Mouse (Mus musculus) spleen, adult 12 weeks (tissue): ENCODE measurements around the gene Tff3.

ENCODE experiments used
- DNase-seq: peaks from one replicate; pipeline ENCODE4 v3.0.0; 2022; ENCODE audit warnings: low spot score

Tff3 gene

GRCm38 (mm10) chr17:31121975-31122374 lies 7.5 kb downstream of the Tff3 start:
- DNase-seq, result peak; percentile 33

- peak; percentile 53 for DNase-seq
Measured at GRCm38 (mm10) chr17:31119429-31119828, 10.0 kb downstream of the Tff3 start.

GRCm38 (mm10) chr17:31117946-31118345 lies 11.5 kb downstream of the Tff3 start:
- DNase-seq, result no peak

DNA sequence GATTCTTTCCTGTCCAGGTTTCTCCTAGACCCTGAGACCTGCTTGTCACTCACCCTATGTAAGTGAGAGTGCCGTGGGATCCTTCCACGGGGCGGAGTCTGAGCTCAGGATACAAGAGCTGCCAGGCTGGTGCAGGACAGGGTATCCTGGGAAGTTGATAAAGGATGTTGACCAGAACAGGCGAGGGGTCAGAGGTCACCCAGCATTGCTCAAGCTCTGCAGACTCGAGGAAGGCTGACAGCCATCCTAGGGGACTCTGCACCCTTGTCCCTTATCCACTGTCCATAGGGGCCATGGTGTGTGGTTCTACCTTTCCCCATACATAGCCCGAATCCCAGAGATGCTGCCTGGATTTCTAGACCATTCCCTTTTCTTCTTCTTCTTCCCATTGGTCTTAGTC lies 13.4 kb downstream of the Tff3 start:
- DNase-seq, result no peak

DNA sequence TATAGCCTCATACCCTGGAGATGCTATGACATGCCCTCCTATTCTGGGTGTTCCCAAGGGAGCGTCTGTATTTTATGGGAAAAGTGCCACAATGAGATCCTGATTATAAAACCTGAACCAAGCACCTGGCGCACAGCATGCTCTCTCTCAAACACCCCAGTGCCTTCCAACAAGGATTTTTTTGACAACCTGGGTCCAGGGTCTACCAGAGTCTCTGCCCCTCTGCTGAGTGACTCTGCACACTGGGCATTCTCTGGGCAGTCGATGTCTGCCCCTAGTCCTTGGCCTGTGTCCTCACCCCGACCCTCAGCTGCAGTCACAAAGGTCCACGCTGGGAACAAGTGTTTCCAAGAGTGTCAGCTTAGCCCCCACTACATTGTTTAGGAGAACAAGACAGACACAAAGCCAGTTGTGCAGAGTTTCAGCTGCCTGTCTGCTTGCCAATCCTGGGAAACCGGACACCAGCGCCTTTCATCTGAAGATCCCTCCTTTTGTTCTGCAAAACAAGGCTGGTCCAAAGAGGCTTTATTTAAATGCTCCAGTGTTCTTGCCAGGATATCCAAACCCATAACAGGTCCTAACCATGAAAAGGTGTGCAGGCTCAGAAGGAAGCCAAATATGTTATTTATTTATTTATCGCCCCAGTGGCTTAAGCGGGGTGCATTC lies 16.1 kb downstream of the Tff3 start:
- DNase-seq, result no peak

- no peak for DNase-seq
Measured at GRCm38 (mm10) chr17:31108388-31108787, 21.1 kb downstream of the Tff3 start.

DNA sequence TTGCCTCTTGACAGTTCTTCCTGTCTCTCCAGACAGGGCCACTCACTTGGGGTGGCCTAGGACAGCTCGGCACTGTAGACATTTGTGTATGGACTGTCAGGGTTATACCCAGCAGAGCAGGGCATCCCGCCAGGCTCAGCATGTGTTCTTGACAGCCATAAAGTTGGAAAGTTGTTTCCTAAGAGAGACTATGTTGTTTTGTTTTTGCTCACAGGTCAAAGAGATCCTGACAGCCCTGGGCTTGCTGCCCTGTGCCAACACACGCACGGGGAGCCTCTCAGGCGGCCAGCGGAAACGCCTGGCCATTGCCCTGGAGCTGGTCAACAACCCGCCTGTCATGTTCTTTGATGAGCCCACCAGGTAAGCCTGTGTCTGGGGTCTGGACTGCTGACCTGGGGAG lies 25.6 kb downstream of the Tff3 start:
- no peak for DNase-seq

DNA sequence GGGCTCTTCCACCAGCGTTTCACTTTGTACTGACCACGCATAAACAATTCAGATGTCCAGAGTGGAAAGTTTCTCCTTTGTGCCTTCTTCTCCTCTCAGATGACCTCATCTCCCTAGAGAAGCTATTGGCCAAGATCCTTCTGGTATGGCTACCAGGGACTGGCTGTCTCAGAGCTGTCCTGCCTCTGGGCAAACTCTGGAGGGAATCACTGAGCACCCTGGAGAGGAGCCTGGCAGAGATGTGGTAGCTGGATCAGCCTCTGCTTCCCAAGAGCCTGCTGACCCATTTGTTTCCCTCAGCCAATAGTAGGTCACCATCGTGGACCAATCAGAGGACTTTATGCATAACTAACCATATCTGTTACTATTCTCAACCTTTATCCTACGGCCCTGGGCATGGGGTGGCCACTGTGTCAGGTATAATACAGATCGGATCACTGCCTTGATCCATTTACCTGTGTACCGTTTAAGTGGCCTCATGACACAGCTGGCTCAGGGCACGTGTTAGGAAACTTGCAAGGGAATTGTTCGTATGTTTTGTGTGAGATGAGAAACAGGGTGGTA lies 26.4 kb downstream of the Tff3 start:
- DNase-seq, result no peak

- no peak for DNase-seq
Measured at GRCm38 (mm10) chr17:31098788-31099187, 30.7 kb downstream of the Tff3 start.

GRCm38 (mm10) chr17:31096893-31097292 lies 32.6 kb downstream of the Tff3 start:
- no peak for DNase-seq

- DNase-seq, result no peak
Measured at GRCm38 (mm10) chr17:31095570-31095969, 33.9 kb downstream of the Tff3 start.

DNA sequence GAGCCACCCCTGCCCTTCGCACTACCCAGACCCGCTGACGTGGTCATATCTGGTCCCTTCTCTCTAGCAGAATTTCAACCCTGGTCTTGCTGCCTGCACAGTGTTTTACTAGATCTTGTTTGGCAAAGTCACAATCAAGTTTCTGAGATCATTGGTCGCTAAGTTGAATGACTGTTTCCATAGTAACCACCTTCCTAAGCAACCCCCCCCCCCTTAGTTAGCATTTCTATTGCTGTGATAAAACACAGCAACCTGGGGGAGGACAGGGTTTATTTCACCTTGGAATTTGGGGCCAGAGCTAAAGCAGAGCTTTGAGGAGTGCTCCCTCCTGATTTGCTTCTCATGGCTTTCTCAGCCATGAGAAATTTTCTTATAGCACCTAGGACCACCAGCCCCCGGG lies 34.7 kb downstream of the Tff3 start:
- DNase-seq, result no peak

DNA sequence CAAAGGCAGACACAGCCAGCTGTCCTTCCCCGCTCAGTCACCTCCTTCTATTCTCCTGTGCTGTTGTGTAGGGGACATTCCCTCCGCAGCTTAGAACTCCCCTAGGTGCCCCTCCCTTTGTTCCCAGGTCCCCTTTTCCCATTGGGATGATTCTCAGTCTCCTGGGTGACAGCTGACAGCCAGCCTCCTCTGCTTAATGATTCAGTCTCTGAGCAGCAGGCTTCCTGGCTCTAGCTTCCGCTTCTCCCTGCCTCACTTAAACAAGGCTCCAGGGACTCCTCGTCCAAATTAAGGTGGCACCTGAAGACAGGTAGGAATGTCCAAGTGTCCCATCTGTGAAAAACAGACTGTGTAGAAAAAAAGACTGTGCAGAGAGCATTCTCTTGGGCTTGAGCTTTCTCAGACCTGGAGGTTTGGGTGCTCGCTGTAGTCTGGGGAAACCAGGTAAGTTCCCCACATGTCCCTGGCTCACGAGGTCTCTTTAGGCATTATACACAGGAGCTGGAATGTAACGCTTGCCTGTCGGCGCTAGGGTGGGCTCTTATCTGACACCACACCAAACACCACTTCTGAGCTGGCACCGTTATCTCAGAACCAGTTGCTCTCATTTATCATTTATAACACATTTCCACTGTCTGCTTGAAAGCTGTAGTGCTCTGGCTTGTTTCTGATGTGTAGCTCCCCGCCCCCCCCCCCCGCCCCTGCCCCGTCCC lies 38.3 kb downstream of the Tff3 start:
- peak; percentile 12 for DNase-seq

DNA sequence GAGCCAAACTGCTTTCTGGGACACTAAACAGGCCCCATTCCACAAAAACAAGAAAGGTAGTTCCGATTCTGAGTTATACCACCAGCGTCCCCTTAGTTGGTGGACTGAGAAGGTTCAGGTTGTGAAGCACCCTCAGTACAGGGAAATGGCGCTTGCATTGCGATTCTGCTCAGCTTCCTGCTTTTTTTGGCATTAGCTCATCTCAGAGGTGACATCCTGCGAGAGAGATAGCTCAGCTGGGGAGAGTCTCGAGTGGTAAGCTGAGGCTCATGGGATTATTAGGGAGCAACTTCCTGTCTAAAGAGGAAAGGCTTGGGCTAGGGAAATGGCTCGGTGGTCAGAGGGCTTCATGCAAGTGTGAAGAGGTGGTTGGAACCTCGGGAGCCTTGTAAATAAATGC lies 39.6 kb downstream of the Tff3 start:
- no peak for DNase-seq

DNA sequence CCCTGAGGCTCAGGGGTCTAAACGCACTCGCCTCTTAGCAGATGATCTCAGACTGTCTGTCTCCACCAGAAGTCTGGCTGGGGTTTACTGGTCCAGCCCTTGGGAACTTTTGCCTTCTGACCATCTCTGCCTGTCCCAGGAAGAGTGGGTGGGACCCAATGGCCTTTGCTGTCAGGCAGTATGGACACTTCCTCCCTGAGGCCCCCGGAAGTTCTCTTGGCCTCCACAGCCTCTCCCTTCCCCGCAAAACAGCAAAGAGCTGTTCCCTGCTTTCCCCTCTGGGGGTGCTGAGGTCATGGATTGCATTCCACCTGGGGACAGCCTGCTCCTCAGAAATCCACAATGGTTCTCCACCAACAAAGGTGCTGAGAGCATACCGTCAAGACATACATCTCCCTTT lies 40.7 kb downstream of the Tff3 start:
- no peak for DNase-seq

DNA sequence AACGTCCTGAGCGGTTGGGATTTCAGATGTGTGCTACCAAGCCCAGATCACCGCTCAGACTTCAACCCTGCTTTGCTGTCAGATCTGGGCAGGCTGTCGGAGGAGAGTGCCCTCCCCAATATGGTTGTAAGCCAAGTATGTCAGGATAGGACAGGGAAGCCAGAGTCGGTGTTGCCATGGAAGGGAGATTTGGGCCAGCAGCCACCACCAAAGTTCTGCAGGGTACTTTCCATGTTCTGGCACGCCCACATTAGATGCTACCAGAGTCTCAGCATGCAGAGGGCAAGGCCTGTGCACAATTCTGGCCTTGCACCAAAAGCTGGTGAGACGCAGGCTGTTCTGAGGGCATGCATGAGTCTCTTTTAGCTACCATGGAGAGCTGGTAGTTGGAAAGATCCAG lies 43.2 kb downstream of the Tff3 start:
- DNase-seq, result no peak

DNA sequence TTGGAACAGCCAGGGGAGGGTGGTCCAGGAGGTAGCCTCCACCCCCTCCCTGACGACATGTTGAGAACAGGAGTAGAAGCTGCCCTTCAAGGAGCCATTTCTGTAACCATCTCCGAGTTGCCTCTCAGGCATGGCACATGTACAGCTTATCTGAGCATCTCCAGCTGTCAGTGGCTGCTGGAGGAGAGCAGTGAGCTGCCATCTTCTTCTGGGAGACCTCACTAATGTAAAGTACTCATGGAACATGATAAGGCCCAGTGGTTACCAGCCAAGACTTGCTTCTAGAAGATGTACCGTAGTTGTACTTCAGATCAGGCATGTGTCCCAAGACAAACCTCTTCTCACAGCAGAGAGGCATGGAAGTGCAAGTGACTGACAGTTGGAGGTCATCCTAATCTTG lies 43.9 kb downstream of the Tff3 start:
- DNase-seq, result no peak

DNA sequence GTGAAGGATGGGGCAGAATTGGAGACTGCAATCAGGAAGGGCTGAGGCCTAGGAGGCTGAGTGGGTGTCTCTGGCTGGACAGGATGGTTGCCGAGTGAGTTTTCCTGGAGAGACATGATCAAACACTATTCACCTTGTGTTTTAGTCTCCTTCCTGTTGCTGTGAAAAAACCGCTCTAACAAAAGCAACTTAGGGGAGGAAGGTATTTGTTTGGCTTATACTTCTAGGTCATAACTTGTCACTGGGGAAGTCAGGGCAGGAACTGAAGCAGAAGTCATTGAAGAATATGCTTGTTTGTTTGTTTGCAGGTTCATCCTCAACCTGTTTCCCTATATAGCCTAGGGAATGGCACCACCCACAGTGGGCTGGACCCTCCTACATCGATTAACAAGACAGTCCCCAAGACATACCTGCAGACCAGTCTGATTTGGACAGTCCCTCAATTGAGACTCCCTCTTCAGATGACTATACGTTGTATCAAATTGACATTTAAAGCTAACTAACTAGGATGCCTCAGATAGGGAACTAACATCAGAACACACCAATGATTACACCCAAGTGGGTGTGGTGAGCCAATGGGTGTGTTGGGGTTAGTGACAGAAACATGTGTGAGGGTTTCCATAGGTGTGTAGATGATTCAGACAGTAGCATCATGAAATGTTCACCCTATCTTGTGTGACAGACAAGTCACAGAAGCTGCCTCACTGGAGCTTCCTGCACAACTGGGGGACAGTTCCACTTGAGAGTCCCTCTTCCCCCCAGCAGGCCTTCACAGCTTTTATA lies 47.0 kb downstream of the Tff3 start:
- no peak for DNase-seq

DNA sequence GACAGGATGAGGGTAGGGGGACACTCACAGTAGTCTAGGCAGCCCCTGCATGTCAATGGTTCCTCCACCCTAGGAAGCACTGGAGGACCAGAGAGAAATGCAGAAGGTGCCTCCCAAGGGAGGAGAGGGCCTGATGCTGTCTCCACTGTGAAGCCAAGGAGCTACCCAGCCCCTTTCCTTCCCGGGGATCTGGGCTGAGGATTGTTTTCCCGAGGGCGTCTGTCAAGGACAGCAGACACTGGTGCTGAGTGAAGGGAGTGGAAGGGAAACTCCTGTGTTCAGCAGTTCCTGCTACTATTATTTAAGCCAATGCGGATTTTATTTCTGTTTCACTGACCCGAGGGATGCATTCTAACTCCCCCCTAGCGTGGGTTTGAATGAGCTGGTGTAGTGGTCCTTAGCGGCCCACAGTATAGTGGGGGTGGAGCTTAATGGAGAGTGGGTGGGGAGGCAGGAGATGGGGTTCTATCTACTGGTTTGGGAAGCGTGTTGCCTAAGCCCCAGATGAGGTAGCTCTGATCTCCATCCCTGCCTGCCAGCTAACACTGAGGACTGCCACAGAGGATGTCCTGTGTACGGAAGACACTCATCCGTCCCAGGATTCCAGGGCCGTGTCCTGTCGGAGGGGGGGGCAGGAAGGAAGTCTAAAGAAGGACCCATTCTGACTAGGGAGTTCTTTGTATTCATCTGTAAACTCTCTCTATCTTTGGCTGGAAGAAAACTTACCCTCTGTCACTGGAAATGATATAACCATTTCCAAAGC lies 50.2 kb downstream of the Tff3 start:
- DNase-seq, result no peak

DNA sequence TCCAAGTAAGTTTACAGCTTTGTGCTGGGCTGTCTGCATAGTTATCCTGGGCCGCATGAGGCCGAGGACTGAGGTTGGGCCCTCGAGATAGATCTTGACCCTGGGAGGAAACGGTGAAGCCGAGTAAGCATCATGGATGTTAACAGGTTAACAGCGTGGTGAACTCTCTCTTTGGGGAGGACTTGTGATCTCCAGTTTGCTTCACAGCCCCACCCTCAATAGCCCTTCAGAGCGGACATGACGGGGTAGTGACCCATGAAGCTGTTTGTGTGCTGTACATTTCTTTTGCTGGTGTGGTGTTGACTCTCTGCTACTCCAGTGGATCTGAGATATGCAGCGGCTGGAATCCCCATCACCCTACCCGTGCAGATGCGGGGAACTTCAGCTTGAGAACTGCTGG lies 50.9 kb downstream of the Tff3 start:
- DNase-seq, result no peak

- DNase-seq, result no peak
Measured at GRCm38 (mm10) chr17:31077561-31077960, 51.9 kb downstream of the Tff3 start.

- DNase-seq, result no peak
Measured at GRCm38 (mm10) chr17:31075471-31075870, 54.0 kb downstream of the Tff3 start.
